In the genomic region with DNA sequence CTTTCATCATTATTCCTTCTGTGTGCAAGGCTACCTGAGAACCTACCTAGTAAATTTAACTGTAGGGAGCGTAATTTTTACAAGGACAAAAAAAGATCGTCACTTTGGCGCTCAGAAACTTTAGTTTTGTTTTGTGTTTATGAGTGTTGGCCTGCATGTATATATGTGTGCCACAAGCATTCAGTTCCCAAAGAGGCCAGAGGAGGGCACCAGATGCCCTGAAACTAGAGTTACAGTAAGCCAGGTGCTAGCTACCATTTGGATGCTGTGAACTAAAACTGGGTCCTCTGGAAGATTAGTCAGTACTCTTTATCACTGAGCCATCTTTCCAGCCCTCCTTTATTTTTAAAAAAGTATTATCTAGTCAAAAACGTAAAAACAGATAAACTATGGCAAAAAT, we compare ENCODE assay signal across 13 mouse cellular contexts. TPM values are rescaled to one million over a fixed set of nuclear protein-coding genes. Genes with fewer than 3 reads are reported as not detected.
DNase-seq lines count a peak whose midpoint lies in the region; ATAC-seq and TF ChIP-seq lines count a peak whose summit lies in the region.
"Had no signal": no experiment of that assay in that cellular context is flagged by ENCODE, and none has a peak within 500 bp of the region (broad histone marks: within the 10 kb centered on the region; RNA-seq: fewer than 3 reads in every experiment).

No protein-coding gene starts in this region.

- TF ChIP-seq POLR2A in spleen, adult 2 months (IDR thresholded peaks at IDR 0.05; ENCODE audit: low read depth, low read length): no peak

- H3K4me2 ChIP-seq in hindbrain, postnatal 0 days (ENCODE audit: low read depth, low read length): no peak overlapping the region
- no peak overlapping the region for H3K4me2 ChIP-seq in stomach, postnatal 0 days (replicated peaks; ENCODE audit: low read depth)
- H3K4me2 ChIP-seq: limb, embryonic 15.5 days had no signal

- ATAC-seq in hindbrain, postnatal 0 days: no peak
- ATAC-seq in stomach, postnatal 0 days (ENCODE audit: low FRiP score, low TSS enrichment): no peak

- no peak for DNase-seq in hindbrain, postnatal 0 days (ENCODE audit: low spot score)
- DNase-seq in hindbrain, embryonic 10.5 days (ENCODE audit: low spot score): no peak
- DNase-seq in spleen, adult 2 months (ENCODE audit: low read depth in 1 of 2, low spot score in 2 of 2): no peak
- no peak for DNase-seq in spleen, adult 12 weeks (ENCODE audit: low spot score)
- peak; percentile 14 for DNase-seq in MEL-GATA-1-ER (ENCODE audit: extremely low read depth, low read depth)
- DNase-seq in stomach, postnatal 0 days (ENCODE audit: low spot score): no peak
- no peak for DNase-seq in ovary, postnatal 14 days (ENCODE audit: low spot score)
- DNase-seq in right cerebral cortex, postnatal 14 days: no peak
- DNase-seq: adrenal gland, adult 8-10 months; cerebellum, adult 11-12 months; kidney, adult 9 months had no signal

- H3K4me3 ChIP-seq in hindbrain, postnatal 0 days (ENCODE audit: low read length): no peak overlapping the region
- no peak overlapping the region for H3K4me3 ChIP-seq in hindbrain, embryonic 10.5 days
- H3K4me3 ChIP-seq in spleen, adult 2 months (ENCODE audit: extremely low read depth, insufficient read depth, insufficient read length): no peak overlapping the region
- no peak overlapping the region for H3K4me3 ChIP-seq in stomach, postnatal 0 days (ENCODE audit: low read depth, low read length)
- H3K4me3 ChIP-seq: heart, embryonic 10.5 days; limb, embryonic 15.5 days had no signal

- H3K27ac ChIP-seq in hindbrain, postnatal 0 days: no peak overlapping the region
- H3K27ac ChIP-seq in hindbrain, embryonic 10.5 days: no peak overlapping the region
- no peak overlapping the region for H3K27ac ChIP-seq in spleen, adult 2 months (ENCODE audit: insufficient read depth, low read length)
- H3K27ac ChIP-seq in stomach, postnatal 0 days (replicated peaks): no peak overlapping the region
- H3K27ac ChIP-seq: heart, embryonic 10.5 days; limb, embryonic 15.5 days had no signal

- H3K36me3 ChIP-seq in hindbrain, postnatal 0 days (ENCODE audit: insufficient read depth, low read length): no peaks in the 10 kb centered on the region
- H3K36me3 ChIP-seq in hindbrain, embryonic 10.5 days: no peaks in the 10 kb centered on the region
- no peaks in the 10 kb centered on the region for H3K36me3 ChIP-seq in spleen, adult 2 months (ENCODE audit: control insufficient read depth, insufficient read depth, low read length)
- no peaks in the 10 kb centered on the region for H3K36me3 ChIP-seq in stomach, postnatal 0 days (ENCODE audit: control insufficient read depth, insufficient read depth, low read length)
- H3K36me3 ChIP-seq: heart, embryonic 10.5 days; limb, embryonic 15.5 days had no signal

- WGBS in hindbrain, postnatal 0 days: 90% methylated on average over 4 of the region's 4 CpGs
- 90% methylated on average over 4 of the region's 4 CpGs for WGBS in hindbrain, embryonic 10.5 days
- WGBS in spleen, adult 2 months: 88% methylated on average over 4 of the region's 4 CpGs
- 85% methylated on average over 4 of the region's 4 CpGs for WGBS in stomach, postnatal 0 days

- no peak for TF ChIP-seq EP300 in stomach, postnatal 0 days (optimal IDR thresholded peaks at IDR 0.05)

- peak; percentile 31 for TF ChIP-seq CTCF in hindbrain, postnatal 0 days (IDR thresholded peaks at IDR 0.05; ENCODE audit: low read depth)
- peak; percentile 16; the same call in 1 of the 2 replicates for TF ChIP-seq CTCF in spleen, adult 2 months (IDR thresholded peaks at IDR 0.05; ENCODE audit: extremely low read depth, insufficient read depth, insufficient read length, insufficient replicate concordance)
- TF ChIP-seq CTCF in stomach, postnatal 0 days (IDR thresholded peaks at IDR 0.05; ENCODE audit: low read depth): peak; percentile 54

- H3K9me3 ChIP-seq in hindbrain, postnatal 0 days (ENCODE audit: low read length): no peaks in the 10 kb centered on the region
- 0 out of 2 replicates have a peak, but pooled peaks cover 3% of the 10 kb centered on the region for H3K9me3 ChIP-seq in hindbrain, embryonic 10.5 days
- H3K9me3 ChIP-seq in stomach, postnatal 0 days (ENCODE audit: control insufficient read depth, low read length): no peaks in the 10 kb centered on the region
- H3K9me3 ChIP-seq: limb, embryonic 15.5 days had no signal

- 0 out of 2 replicates have a peak, but pooled peaks cover 2% of the 10 kb centered on the region for H3K4me1 ChIP-seq in hindbrain, postnatal 0 days (ENCODE audit: insufficient read depth, low read length)
- H3K4me1 ChIP-seq in hindbrain, embryonic 10.5 days (replicated peaks): peaks cover 9% of the 10 kb centered on the region
- peaks cover 4% of the 10 kb centered on the region; the same call in 1 of the 2 replicates for H3K4me1 ChIP-seq in spleen, adult 2 months (ENCODE audit: control insufficient read depth, insufficient read depth, insufficient read length)
- H3K4me1 ChIP-seq in stomach, postnatal 0 days (replicated peaks; ENCODE audit: control insufficient read depth, insufficient read depth): no peaks in the 10 kb centered on the region

- no peaks in the 10 kb centered on the region for H3K27me3 ChIP-seq in hindbrain, postnatal 0 days (ENCODE audit: insufficient read depth, low read length)
- no peaks in the 10 kb centered on the region for H3K27me3 ChIP-seq in hindbrain, embryonic 10.5 days (ENCODE audit: insufficient read depth, poor library complexity, severe bottlenecking)
- H3K27me3 ChIP-seq in spleen, adult 2 months (ENCODE audit: control insufficient read depth, insufficient read depth, low read length): no peaks in the 10 kb centered on the region
- H3K27me3 ChIP-seq in stomach, postnatal 0 days (ENCODE audit: control insufficient read depth, insufficient read depth, low read length): no peaks in the 10 kb centered on the region
- H3K27me3 ChIP-seq: limb, embryonic 15.5 days had no signal

- H3K9ac ChIP-seq in hindbrain, postnatal 0 days (replicated peaks; ENCODE audit: low read length): no peak overlapping the region
- no peak overlapping the region for H3K9ac ChIP-seq in stomach, postnatal 0 days (ENCODE audit: low read length)
- H3K9ac ChIP-seq: limb, embryonic 15.5 days had no signal

RNA-seq across cellular contexts. Expression of gene Spry1, which starts 30.8 kb away (rescaled TPM):
- 31.8 and 40.6 TPM in 2 replicates for total RNA-seq in hindbrain, postnatal 0 days (2014; rRNA removed)
- 5.5 and 5.6 TPM in 2 replicates for polyA plus RNA-seq in hindbrain, postnatal 0 days (2015; fragmentation: Nextera tagmentation; extraction: Ambion mirVana)
- 11.3 and 16.9 TPM in 2 replicates for polyA plus RNA-seq in hindbrain, embryonic 10.5 days (2016; fragmentation: Nextera tagmentation; extraction: Ambion mirVana)
- 6.1 and 9.5 TPM in 2 replicates for polyA plus RNA-seq in spleen, adult 2 months (2012; rRNA removed)
- polyA plus RNA-seq in stomach, postnatal 0 days (2015; fragmentation: Nextera tagmentation; extraction: Ambion mirVana): 9.4 and 14.1 TPM in 2 replicates
